Mouse (Mus musculus) ES-Bruce4 (cell line): ENCODE data around the gene Lrrc30.

Source experiments
- CTCF ChIP-seq: IDR thresholded peaks from one replicate; pipeline ENCODE4 v1.8.1; 2011; ENCODE audit warnings: low read depth, low read length
- EP300 ChIP-seq: IDR thresholded peaks from 2 replicates; pipeline ENCODE4 v1.6.1; 2011; ENCODE audit warnings: low read depth, low read length; ENCODE audit not compliant: insufficient read depth

GRCm38 (mm10) chr17:67628475-67628874 lies 4.0 kb downstream of the Lrrc30 start:
- TF ChIP-seq CTCF (no peak), EP300 (no peak)
